Mouse (Mus musculus) MEL (cell line): ENCODE measurements around the gene Cd83. TPM values are rescaled to one million over a fixed set of nuclear protein-coding genes. Genes with fewer than 3 reads are reported as not detected.

ENCODE experiments used
- DNase-seq: peaks from one replicate; pipeline ENCODE4 v3.0.0; 2011; ENCODE audit warnings: low read depth, low spot score
- H3K27ac ChIP-seq: 2 replicates; pipeline ENCODE4 v1.5.1; 2012; ENCODE audit warnings: low read depth, mild to moderate bottlenecking, control low read depth, low read length, moderate library complexity; ENCODE audit not compliant: control insufficient read depth
- H3K27me3 ChIP-seq, 2 experiments: fragments of 150-350 bp in 1 of 2; sonication (generic) in 1 of 2; 2 replicates each; pipeline ENCODE4 v1.6.1; 2012; ENCODE audit warnings: low read length in 2 of 2, mild to moderate bottlenecking in 2 of 2, improper control_type of control experiment in 1 of 2, moderate library complexity in 1 of 2; ENCODE audit not compliant: insufficient read depth in 2 of 2, control insufficient read depth in 1 of 2
- H3K36me3 ChIP-seq, 2 experiments: 2 replicates each; pipeline ENCODE4 v1.6.1; 2012 to 2014; ENCODE audit warnings: low read length in 2 of 2, improper control_type of control experiment in 1 of 2, inconsistent platforms in 1 of 2, mild to moderate bottlenecking in 1 of 2; ENCODE audit not compliant: insufficient read depth in 2 of 2, control insufficient read depth in 1 of 2
- H3K4me1 ChIP-seq, 2 experiments: fragments of 150-350 bp in 1 of 2; sonication (generic) in 1 of 2; 2 replicates each; pipeline ENCODE4 v1.6.1; 2012; ENCODE audit warnings: low read length in 2 of 2, improper control_type of control experiment in 1 of 2, mild to moderate bottlenecking in 1 of 2; ENCODE audit not compliant: insufficient read depth in 2 of 2, control insufficient read depth in 1 of 2
- H3K4me3 ChIP-seq, 2 experiments: fragments of 150-350 bp in 1 of 2; sonication (generic) in 1 of 2; 2 replicates each; pipeline ENCODE4 v1.5.1; 2012; ENCODE audit warnings: low read depth in 2 of 2, low read length in 2 of 2, mild to moderate bottlenecking in 2 of 2, moderate library complexity in 2 of 2, control low read depth in 1 of 2, improper control_type of control experiment in 1 of 2; ENCODE audit not compliant: control insufficient read depth in 1 of 2, insufficient read depth in 1 of 2
- H3K79me2 ChIP-seq: 2 replicates; pipeline ENCODE4 v1.6.1; 2012; ENCODE audit warnings: mild to moderate bottlenecking, low read length, moderate library complexity; ENCODE audit not compliant: control insufficient read depth, poor library complexity, insufficient read depth
- H3K9ac ChIP-seq: 2 replicates; pipeline ENCODE4 v1.6.1; 2012; ENCODE audit warnings: low read depth, mild to moderate bottlenecking, control low read depth, low read length, moderate library complexity; ENCODE audit not compliant: control insufficient read depth, poor library complexity, severe bottlenecking
- H3K9me3 ChIP-seq: fragments of 150-350 bp; sonication (generic); replicated peaks from 2 replicates; pipeline ENCODE4 v1.6.1; 2012; ENCODE audit warnings: mild to moderate bottlenecking, low read length, improper control_type of control experiment, moderate library complexity; ENCODE audit not compliant: insufficient read depth
- CHD2 ChIP-seq: IDR thresholded peaks from 2 replicates; pipeline ENCODE4 v1.6.1; 2011; ENCODE audit warnings: low read length, improper control_type of control experiment
- E2F4 ChIP-seq: IDR thresholded peaks from 2 replicates; pipeline ENCODE4 v1.6.1; 2011; ENCODE audit warnings: low read depth, low read length, improper control_type of control experiment, borderline replicate concordance
- ELF1 ChIP-seq: IDR thresholded peaks from 2 replicates; pipeline ENCODE4 v1.6.1; 2014; ENCODE audit warnings: low read depth, mild to moderate bottlenecking, inconsistent platforms, low read length, improper control_type of control experiment, moderate library complexity
- EP300 ChIP-seq, 2 experiments: IDR thresholded peaks; 2 replicates each; pipeline ENCODE4 v1.6.1; 2011; ENCODE audit warnings: improper control_type of control experiment in 2 of 2, low read length in 2 of 2, low read depth in 1 of 2, mild to moderate bottlenecking in 1 of 2
- GATA1 ChIP-seq: IDR thresholded peaks from 2 replicates; pipeline ENCODE4 v1.6.1; 2011; ENCODE audit warnings: low read depth, low read length, improper control_type of control experiment
- MAFK ChIP-seq: IDR thresholded peaks from 2 replicates; pipeline ENCODE4 v1.6.1; 2011; ENCODE audit warnings: low read depth, mild to moderate bottlenecking, low read length, improper control_type of control experiment, borderline replicate concordance
- MAX ChIP-seq: IDR thresholded peaks from 2 replicates; pipeline ENCODE4 v1.6.1; 2011; ENCODE audit warnings: low read length, improper control_type of control experiment
- MAZ ChIP-seq: IDR thresholded peaks from 2 replicates; pipeline ENCODE4 v1.6.1; 2012; ENCODE audit warnings: low read depth, mild to moderate bottlenecking, inconsistent platforms, low read length, improper control_type of control experiment
- MXI1 ChIP-seq: IDR thresholded peaks from 2 replicates; pipeline ENCODE4 v1.6.1; 2011; ENCODE audit warnings: mild to moderate bottlenecking, low read depth, low read length, improper control_type of control experiment
- MYB ChIP-seq: IDR thresholded peaks from 2 replicates; pipeline ENCODE4 v1.6.1; 2011; ENCODE audit warnings: mild to moderate bottlenecking, low read depth, low read length, improper control_type of control experiment
- MYC ChIP-seq: IDR thresholded peaks from 2 replicates; pipeline ENCODE4 v1.6.1; 2011; ENCODE audit warnings: low read depth, mild to moderate bottlenecking, low read length, improper control_type of control experiment, moderate library complexity
- RAD21 ChIP-seq: IDR thresholded peaks from 2 replicates; pipeline ENCODE4 v1.6.1; 2011; ENCODE audit warnings: mild to moderate bottlenecking, low read depth, low read length, improper control_type of control experiment
- RCOR1 ChIP-seq: IDR thresholded peaks from 2 replicates; pipeline ENCODE4 v1.6.1; 2012; ENCODE audit warnings: low read depth, mild to moderate bottlenecking, inconsistent platforms, low read length, improper control_type of control experiment
- SIN3A ChIP-seq: IDR thresholded peaks from 2 replicates; pipeline ENCODE4 v1.6.1; 2012; ENCODE audit warnings: low read length, improper control_type of control experiment, inconsistent platforms
- TBP ChIP-seq: IDR thresholded peaks from 2 replicates; pipeline ENCODE4 v1.8.0; 2011; ENCODE audit warnings: low read depth, low read length, improper control_type of control experiment
- USF1 ChIP-seq: IDR thresholded peaks from 2 replicates; pipeline ENCODE4 v1.6.1; 2014; ENCODE audit warnings: low read depth, mild to moderate bottlenecking, inconsistent platforms, low read length, improper control_type of control experiment, moderate library complexity
- ZNF384 ChIP-seq: IDR thresholded peaks from 2 replicates; pipeline ENCODE4 v1.6.1; 2012; ENCODE audit warnings: low read depth, mild to moderate bottlenecking, inconsistent platforms, low read length, improper control_type of control experiment
- polyA plus RNA-seq, 2 experiments: library from polyadenylated mRNA; stranded (reverse) in 1 of 2; unstranded in 1 of 2; fragments of >175 nt in 1 of 2; fragments of >200 nt in 1 of 2; gene quantifications; 2 replicates each; pipeline versions ENCODE4 v1.2.1 to v1.2.4; 2012; ENCODE audit warnings: low replicate concordance in 2 of 2, low read depth in 1 of 2; ENCODE audit not compliant: insufficient read length in 2 of 2, insufficient read depth in 1 of 2, missing spikeins in 1 of 2
- total RNA-seq: library from RNA; depleted of rRNA; stranded (reverse); fragments of 300-350 nt; gene quantifications from 2 replicates; pipeline ENCODE4 v1.2.3, GENCODE M21; 2012

Gene Cd83
- total and polyA plus RNA-seq, 3 experiments: not detected

- Histone ChIP-seq H3K79me2 (no peaks in the 10 kb centered on the region), H3K36me3 (no peaks in the 10 kb centered on the region), H3K9ac (no peak overlapping the region), H3K4me3 (no peak overlapping the region), H3K4me1 (no peaks in the 10 kb centered on the region), H3K9me3 (no peaks in the 10 kb centered on the region), H3K27me3 (no peaks in the 10 kb centered on the region)
- DNase-seq: no peak
- TF ChIP-seq MAZ (no peak), MAX (no peak), ZNF384 (no peak), EP300 (IDR thresholded peaks at IDR 0.05; ENCODE audit: low read depth in 1 of 2, low read length in 2 of 2) (no peak), RAD21 (no peak), MYB (no peak)
- TF ChIP-seq, all 39 proteins: peak for 0
- H3K27ac ChIP-seq: no peak overlapping the region
Observed at GRCm38 (mm10) chr13:43778021-43778649, 6.4 kb upstream of the Cd83 start.

GRCm38 (mm10) chr13:43778971-43779370 lies 5.6 kb upstream of the Cd83 start:
- Histone ChIP-seq H3K27ac (no peak overlapping the region), H3K4me1 (no peaks in the 10 kb centered on the region)
- TF ChIP-seq MXI1 (no peak), RCOR1 (no peak), GATA1 (no peak), E2F4 (no peak), MAX (no peak), CHD2 (no peak), ELF1 (no peak), SIN3A (no peak), MAZ (no peak), TBP (no peak), USF1 (no peak), ZNF384 (no peak), MYC (no peak), MAFK (no peak)
- TF ChIP-seq, all 39 proteins: peak for 0
- Histone ChIP-seq H3K27me3 (no peaks in the 10 kb centered on the region), H3K9ac (no peak overlapping the region), H3K79me2 (no peaks in the 10 kb centered on the region), H3K4me3 (no peak overlapping the region), H3K9me3 (no peaks in the 10 kb centered on the region), H3K36me3 (no peaks in the 10 kb centered on the region)
- no peak for DNase-seq
